Mouse (Mus musculus): ENCODE measurements around the gene Fam167b.
"Not testable (repeated sequence)": the region's sequence is repeated elsewhere in the genome, so short reads cannot be mapped to it uniquely, and the experiment has no call there.

The Fam167b gene

DNA sequence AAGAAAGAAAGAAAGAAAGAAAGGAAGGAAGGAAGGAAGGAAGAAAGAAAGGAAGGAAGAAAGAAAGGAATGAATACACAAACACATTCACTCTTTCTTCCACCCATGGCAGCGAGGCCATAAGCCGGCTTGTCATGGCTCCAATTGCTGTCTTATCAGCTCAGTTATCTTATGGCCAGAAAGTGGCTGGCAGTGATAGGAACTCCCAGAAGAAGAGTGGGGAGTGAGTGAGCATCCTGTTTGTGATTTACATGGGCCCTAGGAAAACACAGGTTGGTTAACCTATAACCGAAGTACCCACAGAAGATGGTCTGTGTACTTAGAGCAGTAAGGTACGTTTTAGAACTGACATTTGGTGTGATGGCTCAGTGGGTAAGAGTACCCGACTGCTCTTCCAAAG, 17.2 kb downstream of the Fam167b start:
- no peak for DNase-seq (ENCODE audit: low spot score in 2 of 2)

DNA sequence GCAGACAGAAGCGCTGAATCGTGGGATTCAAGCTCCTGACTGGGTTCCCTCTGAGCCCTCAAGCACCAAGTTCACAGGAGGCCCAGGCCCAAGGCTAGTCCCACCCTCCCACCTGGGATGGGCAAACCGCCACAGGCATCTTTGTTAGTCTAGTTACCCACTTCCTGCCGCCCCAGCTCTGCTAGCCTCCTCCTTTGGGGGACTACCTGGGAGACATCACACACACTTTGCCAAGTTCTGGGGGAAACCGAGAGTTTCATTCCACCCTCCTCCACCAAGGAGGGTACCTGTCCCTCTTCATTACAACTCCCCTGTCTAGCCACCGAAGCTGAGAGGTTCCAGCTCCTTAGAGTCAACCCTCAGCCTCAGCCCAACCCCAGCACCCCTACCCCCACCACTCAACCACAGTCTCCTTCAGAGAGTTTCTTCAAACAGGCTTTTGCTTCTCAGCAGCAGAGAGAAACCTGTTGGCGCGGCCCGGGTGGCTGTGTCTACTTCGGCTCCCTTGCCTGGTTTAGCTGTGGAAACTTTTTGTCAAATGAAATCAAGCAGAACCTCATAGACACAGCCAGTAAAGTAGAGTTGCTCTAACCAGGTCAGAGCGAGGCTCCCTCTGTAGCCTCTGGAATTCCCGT, 19.9 kb downstream of the Fam167b start:
- DNase-seq (ENCODE audit: low spot score in 2 of 2): no peak

DNA sequence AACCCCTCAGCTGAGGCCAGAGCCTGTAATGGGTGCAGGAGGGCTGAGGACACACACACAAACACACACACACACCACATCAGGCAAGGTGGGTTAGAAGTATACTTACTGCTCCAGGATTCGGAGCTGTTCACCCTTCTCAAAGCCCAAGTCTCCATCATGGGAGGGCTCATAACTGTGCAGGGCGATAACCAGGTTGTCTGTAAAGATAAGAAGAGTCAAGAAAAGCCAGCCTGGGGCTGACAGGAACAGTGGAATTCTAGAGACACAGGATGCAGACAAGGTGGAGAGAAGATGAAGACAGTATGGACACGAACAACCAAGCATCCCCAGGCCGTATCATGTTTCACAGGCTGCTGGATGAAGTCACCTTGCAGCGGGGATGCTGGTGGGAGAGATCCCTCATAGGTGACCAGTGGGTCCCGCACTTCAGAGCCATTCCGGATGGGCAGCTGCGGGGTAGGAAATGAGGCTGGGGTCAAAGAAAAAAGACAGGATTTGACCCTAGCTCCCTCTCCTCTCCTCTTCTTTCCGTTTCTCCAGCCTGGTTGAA, 21.0 kb downstream of the Fam167b start:
- DNase-seq (ENCODE audit: low spot score in 2 of 2): no peak

DNA sequence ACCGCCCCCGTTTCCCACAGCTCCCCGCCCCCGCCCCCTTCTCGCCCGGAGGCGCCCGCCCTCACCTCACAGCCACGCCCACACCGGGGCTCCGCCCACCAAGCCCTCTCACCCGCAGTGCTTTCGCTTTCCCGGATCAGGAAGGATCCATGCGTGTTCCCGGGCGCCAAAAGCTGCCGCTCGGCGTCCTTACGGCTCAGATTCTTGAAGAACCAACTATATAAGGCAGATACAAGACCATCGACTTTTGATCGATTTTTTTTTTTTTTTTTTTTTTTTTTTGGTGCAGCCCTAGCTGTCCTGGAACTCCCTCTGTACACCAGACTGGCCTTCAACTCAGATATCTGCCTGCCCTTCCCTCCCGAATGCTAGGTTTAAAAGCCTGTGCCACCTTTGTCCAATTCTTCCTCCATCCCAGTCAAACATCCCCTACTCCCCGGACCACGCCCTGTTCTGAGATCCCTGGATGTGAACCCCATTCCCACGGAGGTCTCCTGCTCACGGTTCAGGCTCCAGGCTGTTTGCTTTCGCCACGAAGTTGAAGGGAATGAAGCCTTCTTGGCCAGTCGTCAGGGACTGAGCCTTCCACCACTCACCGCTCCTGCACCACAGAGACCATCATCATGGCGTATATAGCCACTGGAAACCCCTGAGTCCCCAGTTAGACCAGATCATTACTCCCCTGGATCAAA, 21.7 kb downstream of the Fam167b start:
- peak; percentile 85 to 89 for DNase-seq (ENCODE audit: low spot score in 2 of 2)

DNA sequence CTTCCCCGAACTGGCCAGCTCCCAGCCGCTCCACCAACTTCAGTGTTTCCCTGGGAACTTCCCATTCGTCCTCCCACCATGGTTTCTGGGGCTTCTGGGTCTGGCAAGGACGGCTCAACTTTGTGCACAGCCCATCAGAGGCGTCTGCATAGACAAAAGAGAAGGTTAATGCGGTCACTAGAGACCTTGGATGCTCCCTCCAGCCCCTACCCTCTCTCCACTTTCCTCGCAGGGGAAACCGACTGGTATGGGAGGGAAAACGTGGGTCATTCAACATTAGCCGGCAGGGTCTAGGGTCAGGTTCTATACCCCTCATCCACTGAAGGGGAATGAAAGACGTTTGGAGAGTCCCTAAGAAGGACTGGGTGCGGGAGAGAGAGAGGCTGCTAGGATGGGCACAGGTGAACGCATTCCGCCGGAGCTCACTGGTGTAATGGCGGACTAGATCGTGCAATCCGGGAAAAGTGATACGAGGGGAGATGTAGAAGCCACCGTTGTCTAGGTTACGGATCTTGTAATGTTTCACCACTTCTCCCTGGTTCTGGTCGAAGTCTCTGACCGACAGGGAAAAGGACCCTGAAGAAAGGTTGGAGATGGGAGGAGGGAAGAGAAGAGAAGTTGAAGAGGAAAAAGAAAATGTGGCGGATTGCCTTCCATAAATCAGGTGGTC, 22.4 kb downstream of the Fam167b start:
- peak in 1 of 2 experiments; percentile 10 for DNase-seq (ENCODE audit: low spot score in 2 of 2)

DNA sequence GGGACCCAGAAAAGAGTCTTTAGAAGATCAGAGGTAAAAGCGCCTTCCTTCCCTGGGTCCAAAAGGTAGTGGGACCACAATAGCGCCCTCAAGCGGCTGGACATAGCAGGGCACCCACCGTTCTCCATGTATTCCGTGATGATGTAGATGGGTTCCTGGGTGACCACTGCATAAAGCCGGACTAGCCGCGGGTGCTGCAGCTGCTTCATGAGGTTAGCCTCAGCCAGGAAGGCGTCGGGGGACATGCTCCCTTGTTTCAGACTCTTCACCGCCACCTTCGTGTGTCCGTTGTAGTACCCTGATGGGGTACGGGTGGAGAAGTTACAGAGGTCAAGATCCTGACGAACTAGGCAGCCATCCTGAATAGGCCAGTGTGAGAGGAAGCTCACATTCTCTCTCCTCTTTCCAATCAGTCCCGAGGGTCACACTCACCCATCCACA, 22.9 kb downstream of the Fam167b start:
- peak; percentile 24 to 37 for DNase-seq (ENCODE audit: low spot score in 2 of 2)

DNA sequence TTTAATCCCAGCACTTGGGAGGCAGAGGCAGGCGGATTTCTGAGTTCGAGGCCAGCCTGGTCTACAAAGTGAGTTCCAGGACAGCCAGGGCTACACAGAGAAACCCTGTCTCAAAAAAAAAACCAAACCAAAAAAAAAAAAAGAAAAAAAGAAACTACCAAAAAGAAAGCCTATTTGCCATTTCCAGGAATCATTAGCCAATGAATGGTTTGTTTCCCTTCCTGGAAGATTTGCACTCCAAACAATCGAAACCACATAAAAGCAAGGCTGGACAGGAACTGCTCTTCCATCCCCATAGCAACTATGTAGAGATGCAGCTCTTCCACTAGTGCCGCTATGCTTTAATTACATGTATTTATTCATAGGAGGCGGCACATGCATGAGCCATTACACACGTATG, 23.8 kb downstream of the Fam167b start:
- DNase-seq (ENCODE audit: low spot score in 2 of 2): not testable (repeated sequence)

DNA sequence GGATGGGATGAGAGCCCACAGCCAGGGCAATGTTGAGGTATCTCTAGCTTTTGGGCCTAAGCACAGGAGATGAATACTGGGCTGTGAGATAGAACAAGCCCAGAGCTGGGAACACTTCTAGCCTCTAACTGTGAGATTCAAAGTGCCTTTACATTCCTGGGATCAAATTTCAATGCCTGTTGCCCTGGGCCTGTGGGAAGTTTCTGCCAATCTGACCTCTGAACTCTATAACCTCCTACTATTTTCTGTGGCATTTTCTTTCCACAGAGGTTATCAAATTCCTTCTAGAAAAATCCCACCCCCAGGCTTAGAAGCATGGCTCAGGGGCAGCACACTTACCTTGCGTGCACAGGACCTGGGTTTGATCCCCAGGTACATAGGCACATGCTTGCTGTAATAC, 28.1 kb downstream of the Fam167b start:
- no peak for DNase-seq (ENCODE audit: low spot score in 2 of 2)

DNA sequence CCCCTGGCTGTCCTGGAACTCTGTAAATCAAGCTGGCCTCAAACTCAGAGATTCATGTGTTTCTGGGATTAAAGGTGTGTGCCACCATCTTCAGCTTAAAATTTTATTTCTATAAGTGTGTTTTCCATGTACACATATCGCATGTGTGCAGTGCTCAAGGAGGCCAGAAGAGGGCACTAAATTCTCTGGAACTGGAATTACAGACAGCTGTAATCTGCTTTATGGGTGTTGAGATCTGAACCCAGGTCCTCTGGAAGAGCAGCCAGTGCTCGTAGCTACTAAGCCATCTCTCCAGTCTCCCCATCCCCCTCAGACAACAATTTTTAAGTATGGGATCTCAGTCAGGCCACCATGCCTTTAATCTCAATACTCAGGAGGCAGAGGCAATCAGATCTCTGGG, 29.0 kb downstream of the Fam167b start:
- no peak for DNase-seq (ENCODE audit: low spot score in 2 of 2)

DNA sequence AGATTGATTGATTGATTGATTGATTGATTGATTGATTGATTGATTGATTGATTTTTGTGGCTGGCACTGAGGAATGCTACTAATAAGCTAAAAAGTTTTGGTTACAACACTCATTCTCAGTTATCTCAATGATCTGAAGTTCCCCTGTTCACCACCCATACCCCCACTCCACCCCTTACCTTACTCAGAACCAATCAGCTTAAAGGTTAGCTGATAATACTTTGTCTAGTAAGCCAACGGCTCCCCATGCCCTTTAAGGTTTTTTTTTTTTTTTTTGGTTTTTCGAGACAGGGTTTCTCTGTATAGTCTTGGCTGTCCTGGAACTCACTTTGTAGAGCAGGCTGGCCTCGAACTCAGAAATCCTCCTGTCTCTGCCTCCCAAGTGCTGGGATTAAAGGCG, 30.7 kb downstream of the Fam167b start:
- not testable (repeated sequence) for DNase-seq (ENCODE audit: low spot score in 2 of 2)

DNA sequence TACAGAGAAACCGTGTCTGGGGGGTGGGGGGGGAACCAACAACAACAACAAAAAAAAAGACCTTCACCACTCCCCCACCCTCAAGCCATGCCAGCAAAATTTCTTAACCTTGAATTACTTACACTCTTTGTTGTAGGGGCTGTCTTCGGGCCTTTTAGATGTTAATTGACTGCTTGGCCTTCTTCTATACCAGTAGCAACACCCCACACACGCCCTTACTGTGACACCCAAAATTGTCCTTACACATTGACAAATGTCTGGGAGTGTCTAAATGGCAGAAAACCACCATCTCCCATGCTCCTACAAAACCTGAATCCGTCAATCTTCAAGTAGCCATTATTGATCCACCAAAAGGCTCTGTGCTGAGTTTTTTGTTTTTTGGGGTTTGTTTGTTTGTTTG, 34.2 kb downstream of the Fam167b start:
- no peak for DNase-seq (ENCODE audit: low spot score in 2 of 2)

DNA sequence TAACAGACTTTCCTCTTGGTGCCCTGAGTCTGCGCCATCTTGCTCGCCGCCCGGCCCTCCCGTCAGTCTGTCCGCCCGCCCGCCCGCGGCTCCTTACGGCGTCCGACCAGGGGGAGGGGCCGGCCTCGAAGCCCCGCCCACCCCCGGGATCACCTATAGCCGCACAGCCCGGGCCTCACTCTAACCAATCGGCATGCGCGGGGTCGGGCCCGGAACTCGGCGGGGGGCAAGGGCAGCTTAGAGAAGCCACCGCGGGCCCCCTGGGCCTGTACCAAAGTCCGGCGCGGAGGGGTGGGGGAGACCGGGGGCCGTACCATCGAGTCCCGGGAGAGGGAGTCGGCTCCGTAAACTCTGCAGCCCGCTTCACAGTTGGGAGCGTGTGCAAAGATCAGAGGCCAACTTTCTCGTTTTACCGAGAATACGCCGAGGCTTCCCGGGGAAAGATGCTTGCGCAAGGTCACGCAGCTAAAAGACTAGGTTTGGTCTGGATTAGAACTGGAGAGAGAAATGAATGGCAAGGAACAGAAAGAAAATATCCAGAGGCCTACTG, 35.7 kb downstream of the Fam167b start, which contains the start of gene Hdac1:
Gene Hdac1 (minus strand): TSS at position 122 of the 550 bp plus-strand sequence.
- peak; percentile 97 to 98 for DNase-seq (ENCODE audit: low spot score in 2 of 2)

DNA sequence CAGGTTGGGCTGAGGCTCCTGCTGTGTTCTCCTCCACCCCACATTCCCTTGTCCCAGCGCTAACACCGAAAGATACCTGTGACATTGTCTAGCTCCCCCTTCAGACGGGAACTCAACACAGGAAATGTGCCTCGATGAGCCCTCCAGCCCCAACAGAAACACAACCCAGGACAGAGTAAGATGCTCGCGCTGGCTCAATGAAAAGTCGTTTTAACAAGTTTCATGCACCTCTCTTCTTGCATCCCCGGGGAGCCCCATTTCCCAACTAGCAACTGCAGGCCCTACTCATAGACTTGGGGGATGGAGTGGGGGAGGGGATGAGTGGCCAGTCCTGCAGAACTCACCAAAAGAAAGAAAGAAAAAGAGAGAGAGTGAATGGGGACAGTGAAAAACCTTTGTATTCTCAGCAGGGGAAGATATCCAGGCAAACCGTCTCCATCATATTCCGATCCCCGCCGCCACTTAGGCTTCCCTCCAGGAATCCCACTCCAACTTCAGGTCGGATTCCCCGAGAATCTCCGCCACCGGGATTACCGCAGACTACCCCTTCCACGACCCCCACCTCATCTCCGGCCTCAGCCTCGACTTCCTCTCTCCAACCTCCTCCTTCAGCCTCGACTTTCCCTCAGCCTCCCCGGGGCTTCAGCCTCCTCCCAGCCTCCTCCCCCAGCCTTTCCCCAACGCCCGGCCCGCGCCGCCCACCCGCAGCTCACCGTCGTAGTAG, 36.3 kb downstream of the Fam167b start:
- peak in 1 of 2 experiments; percentile 22 for DNase-seq (ENCODE audit: low spot score in 2 of 2)

DNA sequence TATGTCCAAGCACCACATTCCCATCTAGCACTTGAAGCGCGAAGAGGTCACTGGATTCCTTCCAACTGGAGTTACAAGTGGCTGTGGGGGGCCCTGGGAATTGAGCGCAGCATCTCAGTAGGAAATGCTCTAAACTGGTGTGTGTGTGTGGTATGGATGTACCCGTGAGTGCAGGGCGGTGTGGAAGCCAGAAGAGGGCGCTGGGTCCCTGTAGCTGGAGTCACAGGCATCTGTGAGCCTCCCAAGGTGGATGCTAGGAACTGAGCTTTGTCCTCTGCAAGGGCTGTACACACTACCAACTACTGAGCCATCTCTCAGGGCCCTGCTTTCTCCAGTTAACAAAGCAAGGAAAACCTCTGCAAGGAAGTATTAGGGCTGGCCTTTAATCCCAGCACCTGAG, 38.3 kb downstream of the Fam167b start:
- DNase-seq (ENCODE audit: low spot score in 2 of 2): no peak

DNA sequence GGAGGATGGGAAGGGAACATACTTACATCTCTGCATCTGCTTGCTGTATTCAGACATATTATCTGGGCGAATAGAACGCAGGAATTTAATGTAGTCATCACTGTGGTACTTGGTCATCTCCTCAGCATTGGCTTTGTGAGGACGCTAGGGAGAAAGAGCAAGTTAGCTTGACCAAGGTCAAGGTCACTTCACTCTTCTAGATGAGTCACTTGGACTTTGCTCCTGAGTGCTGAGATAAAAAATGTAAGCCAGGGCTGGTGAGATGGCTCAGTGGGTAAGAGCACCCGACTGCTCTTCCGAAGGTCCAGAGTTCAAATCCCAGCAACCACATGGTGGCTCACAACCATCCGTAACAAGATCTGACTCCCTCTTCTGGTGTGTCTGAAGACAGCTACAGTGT, 49.4 kb downstream of the Fam167b start:
- not testable (repeated sequence) for DNase-seq (ENCODE audit: low spot score in 2 of 2)
